ENCODE assay signal across 7 mouse cellular contexts in genomic region chr1:43299490-43300302, GRCm38 (mm10).
DNase-seq lines count a peak whose midpoint lies in the region; ATAC-seq and TF ChIP-seq lines count a peak whose summit lies in the region.

No protein-coding gene starts in this region.

- WGBS in hindbrain, embryonic 12.5 days: 59% methylated on average over 7 of the region's 7 CpGs
- 53% methylated on average over 7 of the region's 7 CpGs for WGBS in midbrain, embryonic 13.5 days

- H3K27me3 ChIP-seq in hindbrain, embryonic 12.5 days: no peaks in the 10 kb centered on the region
- no peaks in the 10 kb centered on the region for H3K27me3 ChIP-seq in midbrain, embryonic 13.5 days

- H3K4me3 ChIP-seq in ES-E14 (ENCODE audit: insufficient read depth in 1 of 2, low read depth in 1 of 2, low read length in 2 of 2, poor library complexity in 1 of 2, severe bottlenecking in 1 of 2): no peak overlapping the region
- H3K4me3 ChIP-seq in hindbrain, embryonic 12.5 days: no peak overlapping the region
- H3K4me3 ChIP-seq in midbrain, embryonic 13.5 days (replicated peaks): no peak overlapping the region

- H3K4me2 ChIP-seq in hindbrain, embryonic 12.5 days (replicated peaks): no peak overlapping the region
- H3K4me2 ChIP-seq in midbrain, embryonic 13.5 days (replicated peaks): no peak overlapping the region

- H3K4me1 ChIP-seq in ES-E14 (ENCODE audit: control insufficient read depth in 2 of 2, insufficient read depth in 2 of 2, low read length in 2 of 2, poor library complexity in 1 of 2): no peaks in the 10 kb centered on the region
- H3K4me1 ChIP-seq in hindbrain, embryonic 12.5 days: 0 out of 2 replicates have a peak, but pooled peaks cover 2% of the 10 kb centered on the region
- no peaks in the 10 kb centered on the region for H3K4me1 ChIP-seq in midbrain, embryonic 13.5 days (replicated peaks)

- DNase-seq in layer of hippocampus, adult 9-11 months: peak; percentile 31
- no peak for DNase-seq in layer of hippocampus, postnatal 36 days
- peak; percentile 22 for DNase-seq in ES-E14 (ENCODE audit: low read depth, low spot score)
- DNase-seq in c-Kit-negative CD71-positive TER-119-positive erythroid progenitor cells, embryonic 14.5 days (ENCODE audit: low read depth, low spot score): peak; percentile 17

- in situ Hi-C loops in ES-E14 (cut with MboI; ENCODE audit: low sequenced_read_pairs in 2 of 2, unreplicated experiment in 2 of 2): no loop called here

- peak; percentile 72 for ATAC-seq in hindbrain, embryonic 12.5 days (ENCODE audit: low FRiP score)
- peak; percentile 79 for ATAC-seq in midbrain, embryonic 13.5 days
- no peak for ATAC-seq in monocyte, adult 5-6 weeks (replicated peaks; ENCODE audit: insufficient number of reproducible peaks, low FRiP score, low TSS enrichment, poor library complexity, severe bottlenecking)

- no peak overlapping the region for H3K9ac ChIP-seq in ES-E14 (ENCODE audit: insufficient read depth, low read depth, low read length, poor library complexity, severe bottlenecking)
- H3K9ac ChIP-seq in hindbrain, embryonic 12.5 days: no peak overlapping the region
- no peak overlapping the region for H3K9ac ChIP-seq in midbrain, embryonic 13.5 days (replicated peaks)

- H3K9me3 ChIP-seq in ES-E14 (ENCODE audit: control insufficient read depth, insufficient read depth, low read depth, low read length): no peaks in the 10 kb centered on the region
- no peaks in the 10 kb centered on the region for H3K9me3 ChIP-seq in hindbrain, embryonic 12.5 days (replicated peaks)
- H3K9me3 ChIP-seq in midbrain, embryonic 13.5 days: no peaks in the 10 kb centered on the region

- no peaks in the 10 kb centered on the region for H3K36me3 ChIP-seq in ES-E14 (ENCODE audit: control insufficient read depth, insufficient read depth, low read length, poor library complexity, severe bottlenecking)
- H3K36me3 ChIP-seq in hindbrain, embryonic 12.5 days: no peaks in the 10 kb centered on the region
- no peaks in the 10 kb centered on the region for H3K36me3 ChIP-seq in midbrain, embryonic 13.5 days

- no peak overlapping the region for H3K27ac ChIP-seq in ES-E14 (ENCODE audit: insufficient read depth, low read depth, low read length, poor library complexity, severe bottlenecking)
- no peak overlapping the region for H3K27ac ChIP-seq in hindbrain, embryonic 12.5 days
- no peak overlapping the region for H3K27ac ChIP-seq in midbrain, embryonic 13.5 days

TF ChIP-seq in ES-E14, 5 proteins besides CTCF, POLR2A, EP300 and RAD21:
- TF ChIP-seq ZC3H11A (IDR thresholded peaks at IDR 0.05; ENCODE audit: borderline replicate concordance, low read depth, low read length): peak; percentile 41; the same call in 1 of the 2 replicates
- no peak for TF ChIP-seq ZNF384 (IDR thresholded peaks at IDR 0.05; ENCODE audit: low read depth, low read length)
- TF ChIP-seq CHD2 (IDR thresholded peaks at IDR 0.05; ENCODE audit: low read depth, low read length): no peak

Comparison
In these comparisons a context has a peak if more than half of its experiments do, and no peak if none do; other contexts are left out.
1. DNase-seq: peak in layer of hippocampus, adult 9-11 months (single experiment), ES-E14 (single experiment) and c-Kit-negative CD71-positive TER-119-positive erythroid progenitor cells, embryonic 14.5 days (single experiment); none in layer of hippocampus, postnatal 36 days (0 of 2).